Mouse (Mus musculus) ES-Bruce4 (cell line): ENCODE measurements around the gene Fars2.

Source experiments
- CTCF ChIP-seq: IDR thresholded peaks from one replicate; pipeline ENCODE4 v1.8.1; 2011; ENCODE audit warnings: low read depth, low read length
- EP300 ChIP-seq: IDR thresholded peaks from 2 replicates; pipeline ENCODE4 v1.6.1; 2011; ENCODE audit warnings: low read depth, low read length; ENCODE audit not compliant: insufficient read depth
- POLR2A ChIP-seq: IDR thresholded peaks from one replicate; pipeline ENCODE4 v1.8.1; 2011; ENCODE audit warnings: low read length; ENCODE audit not compliant: insufficient read depth

GRCm38 (mm10) chr13:36401011-36401410, 283.8 kb downstream of the Fars2 start:
- no peak for TF ChIP-seq CTCF
- no peak for TF ChIP-seq POLR2A
- TF ChIP-seq EP300: no peak
